Mouse (Mus musculus) forebrain, embryonic 10.5 days (tissue): ENCODE measurements around the gene Sun1. TPM values are rescaled to one million over a fixed set of nuclear protein-coding genes. Genes with fewer than 3 reads are reported as not detected.

Source experiments
- DNase-seq: peaks from one replicate; pipeline ENCODE4 v3.0.0-alpha.2; 2017; ENCODE audit warnings: low spot score; ENCODE audit errors: extremely low spot score
- H3K27ac ChIP-seq: fragments of 300-500 bp; sonication (generic); 2 replicates; pipeline ENCODE4 v1.5.1; 2016; ENCODE audit warnings: mild to moderate bottlenecking
- H3K27me3 ChIP-seq: fragments of 300-500 bp; sonication (generic); 2 replicates; pipeline ENCODE4 v1.6.1; 2016; ENCODE audit warnings: mild to moderate bottlenecking; ENCODE audit not compliant: poor library complexity, severe bottlenecking
- H3K36me3 ChIP-seq: fragments of 300-500 bp; sonication (generic); replicated peaks from 2 replicates; pipeline ENCODE4 v1.6.1; 2016; ENCODE audit warnings: mild to moderate bottlenecking, moderate library complexity
- H3K4me1 ChIP-seq: fragments of 300-500 bp; sonication (generic); 2 replicates; pipeline ENCODE4 v1.6.1; 2016
- H3K4me3 ChIP-seq: fragments of 300-500 bp; sonication (generic); 2 replicates; pipeline ENCODE4 v1.5.1; 2016; ENCODE audit warnings: mild to moderate bottlenecking, moderate library complexity
- H3K9me3 ChIP-seq: fragments of 300-500 bp; sonication (generic); 2 replicates; pipeline ENCODE4 v1.6.1; 2016; ENCODE audit warnings: mild to moderate bottlenecking, moderate library complexity
- whole genome bisulfite sequencing: fragments of 180-500 bp; shearing (Covaris S2); methylation state at CpG from one replicate; pipeline ENCODE4 v1.1.7; 2016; 5-methylcytosine and 5-hydroxymethylcytosine counted together
- polyA plus RNA-seq: library from polyadenylated mRNA; unstranded; fragments of >200 nt; fragmentation: Nextera tagmentation; extraction: Ambion mirVana; gene quantifications from 2 replicates; pipeline ENCODE4 v1.2.1, GENCODE M21; 2016

Sun1 gene
- polyA plus RNA-seq, 1 experiment from 2014 or later: 52.9 TPM

DNA sequence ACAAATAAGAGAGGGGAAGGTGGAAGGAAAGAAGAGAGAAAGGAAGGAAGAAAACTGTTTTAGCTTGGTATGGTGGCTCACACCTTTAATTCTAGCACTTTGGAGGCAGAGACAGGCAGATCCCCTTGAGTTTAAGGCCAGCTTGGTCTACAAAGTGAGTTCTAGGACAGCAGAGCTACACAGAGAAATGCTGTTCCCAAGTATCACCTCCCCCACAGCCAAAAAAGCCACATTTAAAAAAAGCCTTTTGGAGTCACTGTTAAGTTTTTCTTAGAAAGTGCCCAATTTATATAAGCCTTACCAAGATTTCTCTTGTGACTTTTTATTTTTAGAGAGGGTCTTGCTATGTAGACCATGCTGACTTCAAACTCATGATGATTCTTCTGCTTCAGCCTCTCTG, 13.9 kb downstream of the Sun1 start:
- no peaks in the 10 kb centered on the region for H3K27me3 ChIP-seq
- peaks cover 69% of the 10 kb centered on the region for H3K36me3 ChIP-seq
- H3K4me1 ChIP-seq: no peaks in the 10 kb centered on the region
- no peaks in the 10 kb centered on the region for H3K9me3 ChIP-seq
- DNase-seq: no peak
- H3K27ac ChIP-seq: no peak overlapping the region
- no peak overlapping the region for H3K4me3 ChIP-seq

DNA sequence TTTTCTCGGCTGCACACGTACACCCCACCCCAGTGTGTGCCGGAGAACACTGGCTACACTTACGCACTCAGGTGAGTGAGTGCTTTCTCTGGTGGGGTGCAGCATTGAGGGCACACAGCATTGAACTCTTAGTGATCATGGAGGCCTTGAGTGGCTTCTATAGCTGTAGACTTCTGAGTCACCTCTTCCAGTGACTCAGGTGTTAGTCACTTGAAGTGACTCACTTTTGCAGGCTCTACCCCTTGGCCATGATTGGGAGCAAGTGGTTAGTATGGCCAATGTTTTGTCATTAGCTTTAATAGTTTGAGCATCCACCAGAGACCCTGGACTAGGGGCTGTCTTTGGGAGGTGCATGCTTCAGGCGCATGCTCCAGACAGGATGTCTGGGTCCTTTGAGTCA, 14.7 kb downstream of the Sun1 start:
- Histone ChIP-seq H3K36me3 (peaks cover 67% of the 10 kb centered on the region), H3K4me1 (no peaks in the 10 kb centered on the region), H3K27me3 (no peaks in the 10 kb centered on the region), H3K27ac (no peak overlapping the region), H3K4me3 (no peak overlapping the region), H3K9me3 (no peaks in the 10 kb centered on the region)
- 92% methylated on average over 5 of the region's 5 CpGs for WGBS
- DNase-seq: no peak

DNA sequence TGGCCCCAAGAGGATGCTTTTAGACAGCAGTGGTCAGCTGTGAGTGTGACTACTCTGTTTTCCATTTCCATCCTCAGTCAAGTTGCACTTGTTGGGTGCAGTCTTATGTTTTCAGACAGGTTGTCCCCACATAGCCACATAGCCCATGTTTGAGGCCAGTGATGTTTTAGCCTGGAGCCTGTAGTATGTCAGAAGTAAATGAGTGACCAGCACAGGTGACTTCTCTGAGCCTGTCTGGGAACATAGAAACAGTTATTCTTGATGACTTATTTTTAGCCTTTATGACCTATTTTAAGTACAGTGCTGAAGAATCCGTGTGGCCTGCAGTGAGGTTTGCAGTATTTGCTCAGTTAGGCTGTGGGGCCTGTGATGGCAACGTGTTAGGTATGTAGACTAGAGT, 15.7 kb downstream of the Sun1 start:
- peaks cover 67% of the 10 kb centered on the region for H3K36me3 ChIP-seq
- no peaks in the 10 kb centered on the region for H3K9me3 ChIP-seq
- no peak overlapping the region for H3K27ac ChIP-seq
- H3K27me3 ChIP-seq: no peaks in the 10 kb centered on the region
- H3K4me1 ChIP-seq: no peaks in the 10 kb centered on the region
- DNase-seq: no peak
- 84% methylated on average over 2 of the region's 2 CpGs for WGBS
- no peak overlapping the region for H3K4me3 ChIP-seq

DNA sequence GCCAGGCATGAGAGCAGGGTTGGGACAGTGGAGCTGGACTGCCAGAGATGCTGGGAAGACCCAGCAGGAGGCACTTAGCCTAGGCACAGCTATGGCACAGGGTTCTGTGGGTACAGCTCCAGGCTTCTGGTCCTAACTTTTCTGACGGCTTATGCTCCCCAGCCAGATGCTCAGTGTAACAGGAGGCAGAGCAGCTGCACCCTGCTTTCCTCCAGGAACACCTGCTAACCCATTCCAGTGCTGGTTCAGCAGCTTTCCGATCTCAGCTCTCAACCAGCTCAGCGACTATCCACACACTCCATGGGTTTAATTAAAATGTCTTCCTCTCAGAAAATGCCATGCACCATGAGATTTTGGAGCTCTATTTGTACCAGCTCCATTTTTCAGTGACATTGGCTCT, 16.3 kb downstream of the Sun1 start:
- H3K36me3 ChIP-seq: peaks cover 69% of the 10 kb centered on the region

DNA sequence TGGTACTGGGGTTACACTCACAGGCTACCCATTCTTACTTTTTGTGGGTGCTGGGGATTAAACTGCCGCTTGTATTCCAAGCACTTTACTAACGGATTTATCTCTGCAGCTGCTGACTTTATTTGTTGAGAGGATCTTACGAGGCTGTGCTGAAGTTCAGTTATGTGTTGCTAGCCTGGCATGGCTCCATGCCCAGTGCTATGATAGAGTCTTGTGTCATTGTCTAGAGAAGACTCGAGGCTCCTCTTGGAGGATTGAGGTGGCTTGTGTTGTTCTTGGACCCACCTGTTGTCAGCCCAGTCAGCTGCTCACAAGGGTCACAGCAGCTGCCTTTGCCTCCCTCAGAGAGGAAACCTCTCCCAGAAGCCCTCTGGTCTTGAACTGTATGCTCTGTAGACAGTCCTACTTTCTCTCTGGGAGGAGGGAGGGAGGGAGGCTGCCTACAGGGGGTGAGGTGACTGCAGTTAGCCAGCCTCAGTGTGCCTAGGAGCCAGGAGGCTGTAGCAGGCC, 19.6 kb downstream of the Sun1 start:
- Histone ChIP-seq H3K4me3 (no peak overlapping the region), H3K27me3 (no peaks in the 10 kb centered on the region), H3K36me3 (peaks cover 81% of the 10 kb centered on the region), H3K4me1 (no peaks in the 10 kb centered on the region), H3K27ac (no peak overlapping the region), H3K9me3 (no peaks in the 10 kb centered on the region)
- WGBS: 92% methylated on average over 4 of the region's 4 CpGs
- no peak for DNase-seq

More for the DNA sequence above, 16.3 kb downstream of the Sun1 start:
- WGBS: 92% methylated on average over 3 of the region's 3 CpGs
- Histone ChIP-seq H3K4me1 (no peaks in the 10 kb centered on the region), H3K27ac (no peak overlapping the region), H3K4me3 (no peak overlapping the region), H3K27me3 (no peaks in the 10 kb centered on the region), H3K9me3 (no peaks in the 10 kb centered on the region)
- no peak for DNase-seq

DNA sequence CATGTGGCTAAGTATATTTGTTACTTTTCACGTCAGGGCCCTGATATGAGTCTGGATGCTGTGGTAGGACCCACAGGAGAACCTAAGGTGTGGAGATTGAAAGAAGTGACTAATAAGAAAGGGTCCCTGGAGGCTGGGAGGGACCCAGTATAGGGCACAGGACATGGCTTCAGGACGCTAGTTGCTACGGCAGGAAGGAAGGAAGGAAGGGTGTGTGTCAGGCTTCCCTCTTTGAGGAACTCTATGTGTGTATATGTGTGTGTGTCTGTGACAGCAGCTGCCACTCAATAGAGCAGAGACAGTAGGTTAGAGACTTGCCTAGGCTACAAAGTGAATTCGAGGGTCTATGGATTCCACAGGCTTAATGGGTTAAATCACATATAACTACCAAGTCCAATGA, 20.2 kb downstream of the Sun1 start:
- H3K4me3 ChIP-seq: no peak overlapping the region
- H3K27me3 ChIP-seq: no peaks in the 10 kb centered on the region
- H3K36me3 ChIP-seq: peaks cover 81% of the 10 kb centered on the region
- WGBS: 89% methylated on average over 4 of the region's 4 CpGs
- DNase-seq: no peak
- no peaks in the 10 kb centered on the region for H3K4me1 ChIP-seq
- H3K27ac ChIP-seq: no peak overlapping the region
- no peaks in the 10 kb centered on the region for H3K9me3 ChIP-seq

DNA sequence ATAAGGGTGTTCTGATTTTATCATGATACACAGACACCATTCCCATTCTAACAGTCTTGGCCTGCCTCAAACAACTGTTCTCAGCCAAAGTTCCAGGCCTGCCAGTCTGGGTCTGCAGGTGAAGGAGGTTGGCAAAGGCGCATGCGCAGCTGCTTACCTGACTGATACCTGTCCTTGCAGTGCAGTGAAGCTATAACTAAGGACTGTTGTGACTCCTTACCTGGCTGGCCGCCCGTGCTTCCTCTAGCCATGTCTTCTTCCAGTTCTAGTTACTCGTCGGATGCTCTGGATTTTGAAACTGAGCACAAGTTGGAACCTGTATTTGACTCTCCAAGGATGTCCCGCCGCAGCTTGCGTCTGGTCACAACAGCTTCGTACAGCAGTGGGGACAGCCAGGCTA, 22.9 kb downstream of the Sun1 start:
- peaks cover 89% of the 10 kb centered on the region for H3K36me3 ChIP-seq
- no peak for DNase-seq
- H3K4me1 ChIP-seq: no peaks in the 10 kb centered on the region
- H3K27me3 ChIP-seq: no peaks in the 10 kb centered on the region
- no peaks in the 10 kb centered on the region for H3K9me3 ChIP-seq
- H3K27ac ChIP-seq: no peak overlapping the region
- 97% methylated on average over 10 of the region's 10 CpGs for WGBS
- H3K4me3 ChIP-seq: no peak overlapping the region

DNA sequence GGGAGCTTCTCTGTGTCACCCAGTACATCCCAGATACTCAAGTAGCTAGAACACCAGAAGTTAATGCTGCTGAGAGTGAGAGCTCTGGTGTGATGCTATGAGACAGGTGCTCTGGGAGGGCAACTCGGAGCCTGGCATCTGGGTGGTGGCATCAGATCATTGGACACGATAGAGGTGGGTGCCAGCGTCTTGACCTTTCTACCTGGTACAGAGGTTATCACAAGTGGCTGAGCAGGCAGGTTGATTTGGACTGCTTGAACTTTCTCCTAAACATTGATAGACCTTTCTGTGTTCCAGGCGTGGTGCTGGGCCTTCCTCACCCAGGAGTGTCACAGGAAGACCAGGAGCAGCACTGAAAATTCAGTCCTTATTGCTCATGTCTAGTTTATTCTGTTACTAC, 26.8 kb downstream of the Sun1 start:
- no peaks in the 10 kb centered on the region for H3K9me3 ChIP-seq
- 95% methylated on average over 4 of the region's 4 CpGs for WGBS
- peaks cover 100% of the 10 kb centered on the region for H3K36me3 ChIP-seq
- H3K27me3 ChIP-seq: no peaks in the 10 kb centered on the region
- H3K27ac ChIP-seq: no peak overlapping the region
- no peak overlapping the region for H3K4me3 ChIP-seq
- H3K4me1 ChIP-seq: no peaks in the 10 kb centered on the region
- no peak for DNase-seq

DNA sequence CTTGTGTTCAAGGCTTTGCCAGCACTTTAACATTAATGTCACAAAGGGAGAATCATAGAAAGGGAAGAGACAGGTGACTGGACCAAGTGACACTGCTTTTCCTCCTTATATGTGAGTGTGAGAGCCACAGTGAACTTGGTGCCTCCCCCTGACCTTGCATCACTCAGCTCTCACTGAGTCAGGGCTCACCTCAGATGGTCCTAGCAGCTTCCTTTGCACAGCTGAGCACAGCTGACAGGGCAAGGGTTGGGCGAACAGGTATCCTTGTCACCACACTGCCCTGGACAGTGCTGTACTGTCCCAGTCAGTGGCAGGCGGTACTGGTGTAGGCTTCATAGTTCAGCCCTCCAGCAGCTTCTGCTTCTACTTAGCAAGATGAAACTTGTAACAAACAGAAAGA, 27.2 kb downstream of the Sun1 start:
- Histone ChIP-seq H3K4me1 (no peaks in the 10 kb centered on the region), H3K27me3 (no peaks in the 10 kb centered on the region), H3K27ac (no peak overlapping the region), H3K36me3 (peaks cover 100% of the 10 kb centered on the region), H3K9me3 (no peaks in the 10 kb centered on the region), H3K4me3 (no peak overlapping the region)
- WGBS: 100% methylated on average over 2 of the region's 2 CpGs
- DNase-seq: no peak

DNA sequence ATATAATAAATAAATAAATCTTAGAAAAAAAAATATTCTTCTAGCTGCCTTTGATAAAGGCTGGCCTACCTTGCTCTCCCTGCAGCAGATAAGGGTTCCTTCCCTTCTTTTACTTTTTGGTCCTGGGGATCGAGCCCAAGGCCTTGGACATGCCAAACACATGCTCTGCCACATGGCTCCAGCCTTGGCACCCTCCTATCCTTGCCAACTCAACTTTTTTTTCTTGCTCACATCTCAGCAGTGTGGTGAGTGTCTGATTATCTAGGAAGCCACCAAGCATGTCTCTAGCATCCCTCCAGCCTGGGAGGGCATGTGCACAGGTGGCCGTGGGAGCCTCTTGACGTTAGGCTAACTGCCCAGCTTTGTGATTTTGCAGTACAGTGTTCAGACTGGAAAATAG, 27.9 kb downstream of the Sun1 start:
- Histone ChIP-seq H3K36me3 (peaks cover 100% of the 10 kb centered on the region), H3K27me3 (no peaks in the 10 kb centered on the region), H3K9me3 (no peaks in the 10 kb centered on the region), H3K4me3 (no peak overlapping the region), H3K27ac (no peak overlapping the region), H3K4me1 (no peaks in the 10 kb centered on the region)
- no peak for DNase-seq
- WGBS: 91% methylated on average over 3 of the region's 3 CpGs

DNA sequence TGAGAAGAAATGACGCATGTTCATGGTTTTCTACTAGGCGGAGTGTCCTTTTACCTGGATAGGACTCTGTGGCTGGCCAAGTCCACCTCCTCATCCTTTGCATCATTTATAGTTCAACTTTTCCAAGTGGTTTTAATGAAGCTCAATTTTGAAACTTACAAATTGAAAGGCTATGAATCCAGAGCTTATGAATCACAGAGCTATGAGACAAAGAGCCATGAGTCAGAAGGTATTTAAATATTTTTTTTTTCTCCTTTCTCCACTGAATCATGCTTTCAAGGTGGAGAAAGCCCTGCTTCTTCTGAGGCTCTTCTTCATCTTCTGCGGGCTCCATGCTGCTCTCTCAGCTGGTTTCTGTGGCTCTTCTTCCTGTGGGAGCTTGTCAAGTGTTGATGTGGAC, 29.3 kb downstream of the Sun1 start:
- Histone ChIP-seq H3K4me3 (no peak overlapping the region), H3K36me3 (peaks cover 100% of the 10 kb centered on the region), H3K9me3 (no peaks in the 10 kb centered on the region), H3K27ac (no peak overlapping the region), H3K4me1 (no peaks in the 10 kb centered on the region), H3K27me3 (no peaks in the 10 kb centered on the region)
- 96% methylated on average over 3 of the region's 3 CpGs for WGBS
- no peak for DNase-seq

DNA sequence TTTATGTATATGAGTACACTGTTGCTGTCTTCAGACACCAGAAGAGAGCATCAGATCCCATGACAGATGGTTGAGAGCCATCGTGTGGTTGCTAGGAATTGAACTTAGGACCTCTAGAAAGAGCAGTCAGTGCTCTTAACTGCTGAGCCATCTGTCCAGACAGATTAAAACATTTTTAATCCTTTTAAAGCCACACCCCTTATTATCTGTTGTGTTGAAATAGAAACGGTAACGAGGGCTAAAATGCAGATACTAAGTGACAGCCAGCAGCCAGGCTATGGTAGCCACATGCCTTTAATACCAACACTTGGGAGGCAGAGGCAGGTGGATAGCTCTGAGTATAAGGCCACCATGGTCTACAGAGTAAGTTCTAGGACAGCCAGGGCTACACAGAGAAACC, 31.6 kb downstream of the Sun1 start:
- Histone ChIP-seq H3K27ac (no peak overlapping the region), H3K4me1 (no peaks in the 10 kb centered on the region), H3K27me3 (no peaks in the 10 kb centered on the region), H3K9me3 (no peaks in the 10 kb centered on the region), H3K36me3 (peaks cover 100% of the 10 kb centered on the region), H3K4me3 (no peak overlapping the region)
- 91% methylated on average over 3 of the region's 3 CpGs for WGBS
- no peak for DNase-seq

DNA sequence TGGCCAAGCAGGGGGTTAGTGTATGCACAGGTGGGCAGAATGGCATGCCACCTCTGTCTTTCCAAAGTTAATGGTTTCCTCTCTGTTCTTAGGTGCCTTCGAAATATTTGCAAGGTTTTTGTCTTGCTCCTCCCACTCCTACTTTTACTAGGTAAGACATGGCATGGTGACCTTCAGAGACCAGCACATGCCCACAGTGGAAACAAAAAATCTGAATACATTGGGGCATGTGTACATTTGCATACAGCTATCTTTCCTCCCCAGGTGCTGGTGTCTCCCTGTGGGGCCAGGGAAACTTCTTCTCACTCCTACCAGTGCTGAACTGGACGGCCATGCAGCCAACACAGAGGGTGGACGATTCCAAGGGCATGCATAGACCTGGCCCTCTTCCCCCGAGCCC, 34.0 kb downstream of the Sun1 start:
- Histone ChIP-seq H3K27ac (no peak overlapping the region), H3K27me3 (no peaks in the 10 kb centered on the region), H3K4me1 (no peaks in the 10 kb centered on the region), H3K36me3 (peaks cover 100% of the 10 kb centered on the region), H3K9me3 (no peaks in the 10 kb centered on the region), H3K4me3 (no peak overlapping the region)
- DNase-seq: no peak
- WGBS: 92% methylated on average over 4 of the region's 4 CpGs

DNA sequence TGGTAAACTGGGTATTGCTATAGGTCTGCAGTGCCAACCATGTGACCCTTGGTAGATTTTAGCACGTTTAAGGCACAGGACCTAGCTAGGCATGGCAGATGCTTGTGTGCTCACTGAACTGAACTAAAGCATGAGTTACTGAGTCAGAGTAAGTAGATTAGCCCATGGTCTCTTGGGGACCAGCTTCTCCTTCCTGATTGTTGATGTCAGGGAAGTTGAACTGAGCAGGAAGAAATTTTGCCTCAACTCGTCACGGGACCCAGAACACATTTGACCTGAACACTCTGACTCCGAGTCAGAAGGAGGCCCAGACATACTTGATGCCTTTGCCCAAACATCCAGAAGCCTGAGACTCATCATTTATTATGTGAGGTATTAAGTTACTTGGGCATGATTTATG, 37.0 kb downstream of the Sun1 start:
- no peak overlapping the region for H3K4me3 ChIP-seq
- no peak for DNase-seq
- H3K27ac ChIP-seq: no peak overlapping the region
- no peaks in the 10 kb centered on the region for H3K9me3 ChIP-seq
- H3K4me1 ChIP-seq: no peaks in the 10 kb centered on the region
- peaks cover 100% of the 10 kb centered on the region for H3K36me3 ChIP-seq
- H3K27me3 ChIP-seq: no peaks in the 10 kb centered on the region
- 84% methylated on average over 4 of the region's 4 CpGs for WGBS
